Mouse (Mus musculus) gastrocnemius, postnatal 14 days (tissue): ENCODE results near the gene Gm10181. TPM values are rescaled to one million over a fixed set of nuclear protein-coding genes. Genes with fewer than 3 reads are reported as not detected.

Experiments used
- total RNA-seq, 2 experiments: library from RNA; stranded (reverse); gene quantifications; 2 replicates each; pipeline ENCODE4 v1.2.3; 2021

Gm10181 gene
- total RNA-seq, 2 experiments from 2014 or later: not detected

Other genes starting within 250 kb of the Gm10181 start
- gene Herpud2, start 62.4 kb downstream of the Gm10181 start, total RNA-seq: 10 to 100 TPM; 37.5 to 37.6 TPM
- gene Sept7, start 163.0 kb downstream of the Gm10181 start, total RNA-seq: 10 to 100 TPM; 74.8 to 85.8 TPM